Mouse (Mus musculus): ENCODE measurements around the gene Zfp414.

The Zfp414 gene

DNA sequence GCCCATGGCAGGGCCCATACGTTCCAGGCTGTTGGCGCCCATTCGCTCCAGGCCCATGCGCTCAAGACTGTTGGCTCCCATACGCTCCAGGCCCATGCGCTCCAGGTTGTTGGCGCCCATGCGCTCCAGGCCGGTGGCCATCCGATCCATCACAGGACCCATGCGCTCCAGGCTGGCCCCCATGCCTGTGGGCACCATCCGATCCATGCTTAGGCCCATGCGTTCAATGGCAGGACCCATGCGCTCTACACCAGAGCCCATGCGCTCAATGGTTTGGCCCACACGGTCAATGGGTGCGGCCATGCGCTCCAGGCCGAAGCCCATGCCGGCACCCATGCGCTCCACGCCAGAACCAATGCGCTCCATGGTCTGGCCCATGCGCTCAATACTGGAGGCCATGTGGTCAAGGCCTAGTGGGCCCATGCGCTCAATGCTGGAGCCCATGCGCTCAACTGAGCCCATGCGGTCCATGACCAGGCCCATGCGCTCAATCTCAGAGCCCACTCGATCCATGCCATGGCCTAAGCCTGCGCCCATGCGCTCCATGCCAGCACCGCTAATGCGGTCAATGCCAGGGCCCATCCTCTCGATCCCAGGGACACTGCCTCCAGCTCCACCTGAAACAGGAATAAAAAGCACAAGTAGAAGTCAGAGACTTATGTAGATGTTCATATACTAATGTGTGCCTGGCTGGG is 21.0 kb downstream of the Zfp414 start:
- no peak for DNase-seq (ENCODE audit: low read depth)

- DNase-seq (ENCODE audit: low read depth): no peak
Measured at GRCm38 (mm10) chr17:33666813-33667212, 37.9 kb downstream of the Zfp414 start.

- DNase-seq (ENCODE audit: low read depth): no peak
Measured at GRCm38 (mm10) chr17:33669681-33670080, 40.8 kb downstream of the Zfp414 start.

DNA sequence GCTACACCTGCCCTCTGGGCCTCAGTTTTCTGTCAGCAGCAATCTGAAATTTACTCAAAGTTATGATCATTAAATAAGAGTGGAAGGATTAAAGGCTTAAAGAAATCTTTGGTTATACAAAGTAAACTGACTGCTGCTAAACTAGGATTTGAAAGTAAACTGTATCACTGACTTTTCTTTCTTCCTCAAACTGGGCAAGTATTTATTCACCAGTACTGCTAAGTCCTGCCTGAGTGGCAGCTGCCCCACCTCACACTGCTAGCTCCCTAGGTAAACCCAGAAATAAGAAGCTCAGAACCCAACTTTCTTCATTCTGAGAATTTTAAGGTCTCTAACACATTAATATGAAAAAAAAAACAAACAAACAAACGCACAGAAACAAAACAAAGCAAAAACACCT is 44.9 kb downstream of the Zfp414 start:
- DNase-seq (ENCODE audit: low read depth): no peak

- peak; percentile 24 for DNase-seq (ENCODE audit: low read depth)
Measured at GRCm38 (mm10) chr17:33675452-33675851, 46.6 kb downstream of the Zfp414 start.

DNA sequence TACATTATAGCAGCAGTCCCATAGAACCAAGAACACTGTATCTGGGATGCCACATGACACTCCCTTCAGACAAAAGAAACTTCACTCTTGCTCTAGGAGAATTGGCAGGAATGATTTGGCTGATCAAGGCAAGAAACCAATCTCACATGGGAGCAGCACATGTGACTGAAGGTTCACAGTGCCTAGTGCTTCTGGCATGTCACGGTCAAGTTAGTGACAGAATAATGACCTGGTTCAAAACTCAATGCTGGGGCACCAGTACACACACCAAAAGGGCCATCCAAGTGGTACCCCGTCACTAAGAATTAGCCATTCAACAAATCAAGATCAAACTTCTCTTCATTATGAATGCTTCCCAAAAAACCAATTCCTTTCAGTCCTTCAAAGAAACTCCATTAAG is 47.2 kb downstream of the Zfp414 start:
- no peak for DNase-seq (ENCODE audit: low read depth)

- DNase-seq (ENCODE audit: low read depth): peak; percentile 51
Measured at GRCm38 (mm10) chr17:33678771-33679170, 49.9 kb downstream of the Zfp414 start.
